Mouse (Mus musculus): Measurements from ENCODE around the gene Igf2r. TPM values are rescaled to one million over a fixed set of nuclear protein-coding genes. Genes with fewer than 3 reads are reported as not detected.

The Igf2r gene
- polyA plus RNA-seq, 1 experiment from 2014 or later: 121 TPM

- Histone ChIP-seq H3K27me3 (no peaks in the 10 kb centered on the region), H3K4me1 (replicated peaks) (peaks cover 96% of the 10 kb centered on the region), H3K9me3 (replicated peaks) (no peaks in the 10 kb centered on the region), H3K9ac (0 out of 2 replicates have a peak overlapping the region, but pooled peaks have one; percentile 16), H3K27ac (peak overlapping the region; percentile 85), H3K4me3 (no peak overlapping the region), H3K4me2 (peak overlapping the region; percentile 49; the same call in 1 of the 2 replicates), H3K36me3 (peaks cover 9% of the 10 kb centered on the region; the same call in 1 of the 2 replicates)
- ATAC-seq (replicated peaks; ENCODE audit: insufficient number of reproducible peaks, insufficient read depth, low FRiP score, low read depth): no peak
- 34% methylated on average over 6 of the region's 6 CpGs for WGBS
Measured at GRCm38 (mm10) chr17:12757161-12757560, 12.3 kb downstream of the Igf2r start.

GRCm38 (mm10) chr17:12755951-12756350 lies 13.5 kb downstream of the Igf2r start:
- no peak overlapping the region for H3K4me3 ChIP-seq
- no peaks in the 10 kb centered on the region for H3K27me3 ChIP-seq
- WGBS: 45% methylated on average over 4 of the region's 4 CpGs
- peaks cover 99% of the 10 kb centered on the region for H3K4me1 ChIP-seq (replicated peaks)
- no peak for ATAC-seq (replicated peaks; ENCODE audit: insufficient number of reproducible peaks, insufficient read depth, low FRiP score, low read depth)
- H3K9ac ChIP-seq: peak overlapping the region; percentile 38; the same call in 1 of the 2 replicates
- peak overlapping the region; percentile 1; the same call in 1 of the 2 replicates for H3K4me2 ChIP-seq
- peak overlapping the region; percentile 85 for H3K27ac ChIP-seq
- H3K9me3 ChIP-seq (replicated peaks): no peaks in the 10 kb centered on the region
- H3K36me3 ChIP-seq: peaks cover 9% of the 10 kb centered on the region; the same call in 1 of the 2 replicates

- no peak overlapping the region for H3K4me3 ChIP-seq
- H3K27ac ChIP-seq: peak overlapping the region; percentile 85
- H3K9me3 ChIP-seq (replicated peaks): no peaks in the 10 kb centered on the region
- no peak for ATAC-seq (replicated peaks; ENCODE audit: insufficient number of reproducible peaks, insufficient read depth, low FRiP score, low read depth)
- WGBS: 40% methylated on average over 4 of the region's 4 CpGs
- peak overlapping the region; percentile 29 for H3K4me2 ChIP-seq
- H3K9ac ChIP-seq: peak overlapping the region; percentile 38; the same call in 1 of the 2 replicates
- H3K36me3 ChIP-seq: peaks cover 9% of the 10 kb centered on the region; the same call in 1 of the 2 replicates
- H3K27me3 ChIP-seq: no peaks in the 10 kb centered on the region
- H3K4me1 ChIP-seq (replicated peaks): peaks cover 99% of the 10 kb centered on the region
Measured at GRCm38 (mm10) chr17:12755146-12755545, 14.3 kb downstream of the Igf2r start.

- peaks cover 9% of the 10 kb centered on the region; the same call in 1 of the 2 replicates for H3K36me3 ChIP-seq
- 26% methylated on average over 3 of the region's 3 CpGs for WGBS
- peak overlapping the region; percentile 85 for H3K27ac ChIP-seq
- no peaks in the 10 kb centered on the region for H3K9me3 ChIP-seq (replicated peaks)
- peaks cover 99% of the 10 kb centered on the region for H3K4me1 ChIP-seq (replicated peaks)
- no peak overlapping the region for H3K4me3 ChIP-seq
- H3K27me3 ChIP-seq: no peaks in the 10 kb centered on the region
- ATAC-seq (replicated peaks; ENCODE audit: insufficient number of reproducible peaks, insufficient read depth, low FRiP score, low read depth): no peak
- H3K4me2 ChIP-seq: peak overlapping the region; percentile 29
- H3K9ac ChIP-seq: peak overlapping the region; percentile 38
Measured at GRCm38 (mm10) chr17:12754243-12755007, 15.0 kb downstream of the Igf2r start.

GRCm38 (mm10) chr17:12753050-12753449 lies 16.4 kb downstream of the Igf2r start:
- no peak for ATAC-seq (replicated peaks; ENCODE audit: insufficient number of reproducible peaks, insufficient read depth, low FRiP score, low read depth)
- no peaks in the 10 kb centered on the region for H3K9me3 ChIP-seq (replicated peaks)
- peaks cover 17% of the 10 kb centered on the region; the same call in 1 of the 2 replicates for H3K36me3 ChIP-seq
- 38% methylated on average over 4 of the region's 4 CpGs for WGBS
- H3K27me3 ChIP-seq: no peaks in the 10 kb centered on the region
- H3K9ac ChIP-seq: no peak overlapping the region
- H3K4me2 ChIP-seq: peak overlapping the region; percentile 22
- H3K4me3 ChIP-seq: no peak overlapping the region
- H3K4me1 ChIP-seq (replicated peaks): peaks cover 99% of the 10 kb centered on the region
- H3K27ac ChIP-seq: peak overlapping the region; percentile 85

GRCm38 (mm10) chr17:12751641-12752040 lies 17.8 kb downstream of the Igf2r start:
- Histone ChIP-seq H3K9ac (peak overlapping the region; percentile 21; the same call in 1 of the 2 replicates), H3K4me2 (0 out of 2 replicates have a peak overlapping the region, but pooled peaks have one; percentile 49), H3K27me3 (no peaks in the 10 kb centered on the region), H3K9me3 (replicated peaks) (no peaks in the 10 kb centered on the region), H3K36me3 (peaks cover 24% of the 10 kb centered on the region), H3K4me3 (no peak overlapping the region), H3K4me1 (replicated peaks) (peaks cover 96% of the 10 kb centered on the region), H3K27ac (peak overlapping the region; percentile 85)
- WGBS: 34% methylated on average over 4 of the region's 4 CpGs
- ATAC-seq (replicated peaks; ENCODE audit: insufficient number of reproducible peaks, insufficient read depth, low FRiP score, low read depth): no peak

- peaks cover 95% of the 10 kb centered on the region for H3K4me1 ChIP-seq (replicated peaks)
- no peaks in the 10 kb centered on the region for H3K9me3 ChIP-seq (replicated peaks)
- H3K4me3 ChIP-seq: 0 out of 2 replicates have a peak overlapping the region, but pooled peaks have one; percentile 6
- WGBS: 31% methylated on average over 4 of the region's 4 CpGs
- H3K4me2 ChIP-seq: peak overlapping the region; percentile 49
- no peak for ATAC-seq (replicated peaks; ENCODE audit: insufficient number of reproducible peaks, insufficient read depth, low FRiP score, low read depth)
- H3K36me3 ChIP-seq: peaks cover 23% of the 10 kb centered on the region
- H3K9ac ChIP-seq: 0 out of 2 replicates have a peak overlapping the region, but pooled peaks have one; percentile 21
- H3K27ac ChIP-seq: peak overlapping the region; percentile 85
- no peaks in the 10 kb centered on the region for H3K27me3 ChIP-seq
Measured at GRCm38 (mm10) chr17:12751218-12751617, 18.2 kb downstream of the Igf2r start.

GRCm38 (mm10) chr17:12750591-12751170 lies 18.8 kb downstream of the Igf2r start:
- no peaks in the 10 kb centered on the region for H3K27me3 ChIP-seq
- WGBS: 24% methylated on average over 9 of the region's 9 CpGs
- no peaks in the 10 kb centered on the region for H3K9me3 ChIP-seq (replicated peaks)
- ATAC-seq (replicated peaks; ENCODE audit: insufficient number of reproducible peaks, insufficient read depth, low FRiP score, low read depth): no peak
- peak overlapping the region; percentile 22; the same call in 1 of the 2 replicates for H3K4me3 ChIP-seq
- peaks cover 28% of the 10 kb centered on the region for H3K36me3 ChIP-seq
- peak overlapping the region; percentile 49 for H3K4me2 ChIP-seq
- peaks cover 95% of the 10 kb centered on the region for H3K4me1 ChIP-seq (replicated peaks)
- peak overlapping the region; percentile 27; the same call in 1 of the 2 replicates for H3K9ac ChIP-seq
- peak overlapping the region; percentile 85 for H3K27ac ChIP-seq

- Histone ChIP-seq H3K9me3 (replicated peaks) (no peaks in the 10 kb centered on the region), H3K9ac (peak overlapping the region; percentile 2), H3K4me1 (replicated peaks) (peaks cover 95% of the 10 kb centered on the region), H3K36me3 (peaks cover 34% of the 10 kb centered on the region), H3K4me3 (0 out of 2 replicates have a peak overlapping the region, but pooled peaks have one; percentile 22), H3K27me3 (no peaks in the 10 kb centered on the region), H3K4me2 (peak overlapping the region; percentile 49), H3K27ac (peak overlapping the region; percentile 85)
- ATAC-seq (replicated peaks; ENCODE audit: insufficient number of reproducible peaks, insufficient read depth, low FRiP score, low read depth): no peak
- 19% methylated on average over 8 of the region's 8 CpGs for WGBS
Measured at GRCm38 (mm10) chr17:12749421-12750367, 19.8 kb downstream of the Igf2r start.

GRCm38 (mm10) chr17:12745761-12746160 lies 23.7 kb downstream of the Igf2r start:
- H3K27me3 ChIP-seq: no peaks in the 10 kb centered on the region
- WGBS: 49% methylated on average over 4 of the region's 4 CpGs

More at GRCm38 (mm10) chr17:12745761-12746160, 23.7 kb downstream of the Igf2r start:
- 0 out of 2 replicates have a peak overlapping the region, but pooled peaks have one; percentile 0 for H3K4me3 ChIP-seq
- peak overlapping the region; percentile 44 for H3K9ac ChIP-seq
- peaks cover 3% of the 10 kb centered on the region; the same call in 1 of the 2 replicates for H3K9me3 ChIP-seq (replicated peaks)
- H3K4me2 ChIP-seq: peak overlapping the region; percentile 60
- H3K36me3 ChIP-seq: peaks cover 67% of the 10 kb centered on the region
- H3K27ac ChIP-seq: peak overlapping the region; percentile 96
- ATAC-seq (replicated peaks; ENCODE audit: insufficient number of reproducible peaks, insufficient read depth, low FRiP score, low read depth): no peak
- H3K4me1 ChIP-seq (replicated peaks): peaks cover 78% of the 10 kb centered on the region

Measured in heart, embryonic 15.5 days (tissue).